Mouse (Mus musculus): Measurements from ENCODE around the gene Ankrd6.

Gene Ankrd6

DNA sequence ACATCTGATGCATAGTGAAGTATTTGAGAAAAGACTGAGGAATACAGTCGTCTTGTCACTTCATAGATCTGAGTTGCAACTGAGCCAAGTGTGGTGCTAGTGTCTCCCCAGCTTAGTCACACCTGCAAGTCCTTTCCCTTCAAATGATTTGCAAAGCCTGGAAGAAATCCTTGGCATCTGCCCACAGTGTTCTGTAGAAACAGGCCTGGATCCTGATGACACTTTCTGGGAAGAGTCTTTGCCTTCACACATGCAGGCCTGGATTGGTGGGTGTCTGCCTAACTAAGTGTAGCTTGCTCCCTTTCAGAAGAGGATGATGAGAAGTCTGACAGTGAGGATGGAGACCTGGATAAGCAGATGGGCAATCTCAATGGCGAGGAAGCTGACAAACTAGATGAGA, 193.2 kb downstream of the Ankrd6 start:
- no peak for DNase-seq

Measured in retina, postnatal 1 day (tissue).